Mouse (Mus musculus) G1E (cell line): ENCODE measurements around the gene Zfp12.

Experiments
- CTCF ChIP-seq: IDR thresholded peaks from 2 replicates; pipeline ENCODE4 v1.5.1; 2012; ENCODE audit warnings: low read depth, low read length, inconsistent platforms, mixed read lengths
- GATA1 ChIP-seq: IDR thresholded peaks from 2 replicates; pipeline ENCODE4 v1.6.1; 2012; ENCODE audit warnings: borderline replicate concordance, low read length, inconsistent platforms, mixed read lengths
- POLR2AphosphoS5 ChIP-seq: IDR thresholded peaks from 2 replicates; pipeline ENCODE4 v1.6.1; 2012; ENCODE audit warnings: low read depth, low read length, inconsistent platforms; ENCODE audit not compliant: insufficient replicate concordance
- TAL1 ChIP-seq: conservative IDR thresholded peaks from 2 replicates; pipeline ENCODE4 v1.6.1; 2012; ENCODE audit warnings: low read depth, low read length, inconsistent platforms, mixed read lengths

GRCm38 (mm10) chr5:143196506-143196905, 38.5 kb upstream of the Zfp12 start:
- TF ChIP-seq CTCF: no peak
- no peak for TF ChIP-seq TAL1
- no peak for TF ChIP-seq POLR2AphosphoS5
- no peak for TF ChIP-seq GATA1
